In genomic region chr12:3364076-3364475, GRCm38 (mm10) we compare ENCODE assay signal across 14 mouse cellular contexts. TPM values are rescaled to one million over a fixed set of nuclear protein-coding genes. Genes with fewer than 3 reads are reported as not detected.
DNase-seq lines count a peak whose midpoint lies in the region; ATAC-seq lines count a peak whose summit lies in the region.
"Had no signal": no experiment of that assay in that cellular context is flagged by ENCODE, and none has a peak within 500 bp of the region (broad histone marks: within the 10 kb centered on the region; RNA-seq: fewer than 3 reads in every experiment).

No protein-coding gene starts in this region.

- ATAC-seq in liver, embryonic 12.5 days = no peak
- no peak for ATAC-seq in forebrain, embryonic 14.5 days
- peak; percentile 3; the same call in 1 of the 2 replicates for ATAC-seq in hindbrain, embryonic 16.5 days
- ATAC-seq in neural tube, embryonic 14.5 days (ENCODE audit: low read depth) = peak; percentile 15; the same call in 1 of the 2 replicates

- peaks cover 27% of the 10 kb centered on the region for H3K27me3 ChIP-seq in liver, embryonic 12.5 days (replicated peaks)
- H3K27me3 ChIP-seq in forebrain, embryonic 14.5 days (replicated peaks; ENCODE audit: control insufficient read depth, insufficient read depth, low read length) = no peaks in the 10 kb centered on the region
- H3K27me3 ChIP-seq in hindbrain, embryonic 16.5 days (replicated peaks; ENCODE audit: control insufficient read depth, insufficient read depth, low read length) = no peaks in the 10 kb centered on the region
- H3K27me3 ChIP-seq in neural tube, embryonic 14.5 days (ENCODE audit: control insufficient read depth, insufficient read depth, low read length) = no peaks in the 10 kb centered on the region
- H3K27me3 ChIP-seq: intestine, embryonic 15.5 days; Patski had no signal

- DNase-seq in liver = no peak
- DNase-seq in forebrain, embryonic 14.5 days (ENCODE audit: low spot score) = peak; percentile 14
- DNase-seq in adrenal gland, adult 18-20 months (ENCODE audit: low spot score in 2 of 2) = no peak
- DNase-seq in right cerebral cortex, adult 18-20 months = no peak
- no peak for DNase-seq in right cerebral cortex, postnatal 4 days
- DNase-seq: adrenal gland, adult 8-10 months; embryo, embryonic 11 days; gastrocnemius, postnatal 10 days; kidney, postnatal 4 days had no signal

- no peaks in the 10 kb centered on the region for H3K9me3 ChIP-seq in liver, embryonic 12.5 days (replicated peaks)
- H3K9me3 ChIP-seq in forebrain, embryonic 14.5 days (replicated peaks; ENCODE audit: control insufficient read depth, low read length) = peaks cover 4% of the 10 kb centered on the region; the same call in 1 of the 2 replicates
- no peaks in the 10 kb centered on the region; the same call in 1 of the 2 replicates for H3K9me3 ChIP-seq in hindbrain, embryonic 16.5 days (ENCODE audit: control insufficient read depth, low read length)
- H3K9me3 ChIP-seq in neural tube, embryonic 14.5 days (ENCODE audit: control insufficient read depth, low read length) = no peaks in the 10 kb centered on the region
- H3K9me3 ChIP-seq: intestine, embryonic 15.5 days had no signal

- H3K36me3 ChIP-seq in liver, embryonic 12.5 days = no peaks in the 10 kb centered on the region
- H3K36me3 ChIP-seq in forebrain, embryonic 14.5 days (ENCODE audit: control insufficient read depth, insufficient read depth, low read length) = peaks cover 15% of the 10 kb centered on the region
- H3K36me3 ChIP-seq in hindbrain, embryonic 16.5 days (ENCODE audit: control insufficient read depth, insufficient read depth, low read length) = peaks cover 13% of the 10 kb centered on the region
- H3K36me3 ChIP-seq in neural tube, embryonic 14.5 days (ENCODE audit: control insufficient read depth, insufficient read depth, low read length) = peaks cover 14% of the 10 kb centered on the region; the same call in 1 of the 2 replicates
- H3K36me3 ChIP-seq: intestine, embryonic 15.5 days had no signal

- peaks cover 16% of the 10 kb centered on the region for H3K4me1 ChIP-seq in liver, embryonic 12.5 days
- H3K4me1 ChIP-seq in forebrain, embryonic 14.5 days (ENCODE audit: control insufficient read depth, insufficient read depth, low read length) = peaks cover 27% of the 10 kb centered on the region
- peaks cover 28% of the 10 kb centered on the region for H3K4me1 ChIP-seq in hindbrain, embryonic 16.5 days (ENCODE audit: control insufficient read depth, insufficient read depth, low read depth, low read length)
- peaks cover 31% of the 10 kb centered on the region for H3K4me1 ChIP-seq in neural tube, embryonic 14.5 days (ENCODE audit: control insufficient read depth, insufficient read depth, low read length)

- no peak overlapping the region for H3K27ac ChIP-seq in liver, embryonic 12.5 days
- peak overlapping the region; percentile 96 for H3K27ac ChIP-seq in forebrain, embryonic 14.5 days (ENCODE audit: low read depth, low read length)
- peak overlapping the region; percentile 97 for H3K27ac ChIP-seq in hindbrain, embryonic 16.5 days (ENCODE audit: low read depth, low read length)
- peak overlapping the region; percentile 94 for H3K27ac ChIP-seq in neural tube, embryonic 14.5 days (ENCODE audit: low read depth, low read length)
- H3K27ac ChIP-seq: intestine, embryonic 15.5 days had no signal

- WGBS in liver, embryonic 12.5 days (ENCODE audit: insufficient replicate concordance) = 81% methylated on average over 5 of the region's 5 CpGs
- 95% methylated on average over 5 of the region's 5 CpGs for WGBS in forebrain, embryonic 14.5 days
- 74% methylated on average over 5 of the region's 5 CpGs for WGBS in hindbrain, embryonic 16.5 days
- WGBS in neural tube, embryonic 14.5 days = 63% methylated on average over 5 of the region's 5 CpGs

- no peak overlapping the region for H3K4me3 ChIP-seq in liver, embryonic 12.5 days
- H3K4me3 ChIP-seq in forebrain, embryonic 14.5 days (ENCODE audit: low read depth, low read length) = no peak overlapping the region
- no peak overlapping the region for H3K4me3 ChIP-seq in hindbrain, embryonic 16.5 days (ENCODE audit: low read length)
- no peak overlapping the region for H3K4me3 ChIP-seq in neural tube, embryonic 14.5 days (ENCODE audit: low read depth, low read length)

- peak overlapping the region; percentile 79; the same call in 1 of the 2 replicates for H3K4me2 ChIP-seq in liver, embryonic 12.5 days
- H3K4me2 ChIP-seq in forebrain, embryonic 14.5 days (ENCODE audit: low read length) = no peak overlapping the region
- no peak overlapping the region for H3K4me2 ChIP-seq in hindbrain, embryonic 16.5 days (ENCODE audit: low read length)
- peak overlapping the region; percentile 86; the same call in 1 of the 2 replicates for H3K4me2 ChIP-seq in neural tube, embryonic 14.5 days (ENCODE audit: low read depth, low read length)

- no peak overlapping the region for H3K9ac ChIP-seq in liver, embryonic 12.5 days
- H3K9ac ChIP-seq in forebrain, embryonic 14.5 days (ENCODE audit: low read length) = no peak overlapping the region
- H3K9ac ChIP-seq in hindbrain, embryonic 16.5 days (ENCODE audit: low read depth, low read length) = no peak overlapping the region
- H3K9ac ChIP-seq in neural tube, embryonic 14.5 days (replicated peaks; ENCODE audit: low read depth, low read length) = no peak overlapping the region
- H3K9ac ChIP-seq: intestine, embryonic 15.5 days had no signal

RNA-seq across cellular contexts. Expression of gene Kif3c, which starts 0.9 kb away (rescaled TPM):
- polyA plus RNA-seq in liver, embryonic 12.5 days (2016; fragmentation: Nextera tagmentation; extraction: Ambion mirVana) = 1.7 and 1.9 TPM in 2 replicates
- polyA plus RNA-seq in forebrain, embryonic 14.5 days (2014; fragmentation: Nextera tagmentation; extraction: Ambion mirVana) = 50.8 and 78.5 TPM in 2 replicates
- polyA plus RNA-seq in hindbrain, embryonic 16.5 days (2015; fragmentation: Nextera tagmentation; extraction: Ambion mirVana) = 75.9 and 91.8 TPM in 2 replicates
- polyA plus RNA-seq in neural tube, embryonic 14.5 days (2014; fragmentation: Nextera tagmentation; extraction: Ambion mirVana) = 66.9 and 84.4 TPM in 2 replicates
- 10 to 100 TPM; 15.0 to 23.6 TPM for total RNA-seq in adrenal gland, adult 18-20 months (2021)

RNA-seq across cellular contexts. Expression of gene Rab10, which starts 54.3 kb away (rescaled TPM):
- 79.4 and 80.8 TPM in 2 replicates for polyA plus RNA-seq in liver, embryonic 12.5 days (2016; fragmentation: Nextera tagmentation; extraction: Ambion mirVana)
- 120 and 133 TPM in 2 replicates for polyA plus RNA-seq in forebrain, embryonic 14.5 days (2014; fragmentation: Nextera tagmentation; extraction: Ambion mirVana)
- polyA plus RNA-seq in hindbrain, embryonic 16.5 days (2015; fragmentation: Nextera tagmentation; extraction: Ambion mirVana) = 139 and 145 TPM in 2 replicates
- polyA plus RNA-seq in neural tube, embryonic 14.5 days (2014; fragmentation: Nextera tagmentation; extraction: Ambion mirVana) = 157 and 179 TPM in 2 replicates
- total RNA-seq in adrenal gland, adult 18-20 months (2021) = 100 to 1,000 TPM; 142 to 220 TPM

Comparison
In these comparisons a context has a peak if more than half of its experiments do, and no peak if none do; other contexts are left out.
1. ATAC-seq: peak in hindbrain, embryonic 16.5 days (single experiment) and neural tube, embryonic 14.5 days (single experiment); none in liver, embryonic 12.5 days (single experiment) and forebrain, embryonic 14.5 days (single experiment).
2. H3K4me2 ChIP-seq: peak in liver, embryonic 12.5 days (single experiment) and neural tube, embryonic 14.5 days (single experiment); none in forebrain, embryonic 14.5 days (single experiment) and hindbrain, embryonic 16.5 days (single experiment).
3. RNA of gene Kif3c, which starts 0.9 kb away (polyA plus RNA-seq): 75.9 to 91.8 TPM in hindbrain, embryonic 16.5 days, 66.9 to 84.4 TPM in neural tube, embryonic 14.5 days and 50.8 to 78.5 TPM in forebrain, embryonic 14.5 days; 1.7 to 1.9 TPM in liver, embryonic 12.5 days; every median in the first group is over 10 times any median in the second.